Mouse (Mus musculus) heart, postnatal 0 days (tissue): Measurements from ENCODE around the gene Jakmip3. TPM values are rescaled to one million over a fixed set of nuclear protein-coding genes. Genes with fewer than 3 reads are reported as not detected.

ENCODE experiments used
- ATAC-seq: fragments of 200-750 bp; cut with Nextera tagmentation; 2 replicates; pipeline ENCODE4 v1.8.0; 2017; ENCODE audit warnings: low read depth, moderate number of reproducible peaks, moderate library complexity; ENCODE audit not compliant: insufficient read depth
- DNase-seq: peaks from one replicate; pipeline ENCODE4 v3.0.0-alpha.2; 2016; ENCODE audit warnings: low spot score
- H3K27ac ChIP-seq: fragments of 300-500 bp; sonication (generic); 2 replicates; pipeline ENCODE4 v1.5.1; 2014; ENCODE audit warnings: low read depth, mild to moderate bottlenecking
- H3K27me3 ChIP-seq: fragments of 300-500 bp; sonication (generic); 2 replicates; pipeline ENCODE4 v1.6.1; 2014; ENCODE audit warnings: low read length, mixed read lengths; ENCODE audit not compliant: control insufficient read depth, insufficient read depth
- H3K36me3 ChIP-seq: fragments of 300-500 bp; sonication (generic); replicated peaks from 2 replicates; pipeline ENCODE4 v1.6.1; 2014; ENCODE audit warnings: low read length, mixed read lengths; ENCODE audit not compliant: control insufficient read depth, insufficient read depth
- H3K4me1 ChIP-seq: fragments of 300-500 bp; sonication (generic); 2 replicates; pipeline ENCODE4 v1.6.1; 2014; ENCODE audit warnings: antibody characterized with exemption; ENCODE audit not compliant: control insufficient read depth, insufficient read depth
- H3K4me2 ChIP-seq: fragments of 300-500 bp; sonication (generic); 2 replicates; pipeline ENCODE4 v1.6.1; 2014; ENCODE audit warnings: low read depth, mild to moderate bottlenecking, low read length, moderate library complexity
- H3K4me3 ChIP-seq: fragments of 300-500 bp; sonication (generic); 2 replicates; pipeline ENCODE4 v1.5.1; 2014; ENCODE audit warnings: low read depth, low read length
- H3K9ac ChIP-seq: fragments of 300-500 bp; sonication (generic); replicated peaks from 2 replicates; pipeline ENCODE4 v1.6.1; 2014; ENCODE audit warnings: low read depth, low read length, mixed read lengths
- H3K9me3 ChIP-seq: fragments of 300-500 bp; sonication (generic); replicated peaks from 2 replicates; pipeline ENCODE4 v1.6.1; 2016; ENCODE audit warnings: low read length; ENCODE audit not compliant: control insufficient read depth
- CTCF ChIP-seq: IDR thresholded peaks from 2 replicates; pipeline ENCODE4 v1.5.1; 2016; ENCODE audit warnings: antibody characterized with exemption, control low read depth, low read depth
- EP300 ChIP-seq: IDR thresholded peaks from 2 replicates; pipeline ENCODE4 v1.6.1; 2016; ENCODE audit warnings: antibody characterized with exemption, low read depth
- WGBS: fragments of 180-500 bp; shearing (Covaris S2); extraction: QIAGEN DNeasy Blood & Tissue Kit; methylation state at CpG from one replicate; pipeline ENCODE4 v1.1.7; 2014; 5-methylcytosine and 5-hydroxymethylcytosine counted together
- polyA plus RNA-seq: library from polyadenylated mRNA; unstranded; fragments of >200 nt; fragmentation: Nextera tagmentation; extraction: Ambion mirVana; gene quantifications from 2 replicates; pipeline ENCODE4 v1.2.1, GENCODE M21; 2015
- total RNA-seq: library from RNA; depleted of rRNA; stranded (reverse); fragments of >200 nt; gene quantifications from 2 replicates; pipeline ENCODE4 v1.2.3, GENCODE M21; 2014; ENCODE audit warnings: low replicate concordance

The Jakmip3 gene
- total and polyA plus RNA-seq, 2 experiments from 2014 or later: not detected

- Histone ChIP-seq H3K4me3 (no peak overlapping the region), H3K27me3 (peaks cover 5% of the 10 kb centered on the region; the same call in 1 of the 2 replicates), H3K27ac (no peak overlapping the region), H3K9me3 (no peaks in the 10 kb centered on the region), H3K9ac (no peak overlapping the region), H3K36me3 (no peaks in the 10 kb centered on the region), H3K4me2 (no peak overlapping the region), H3K4me1 (no peaks in the 10 kb centered on the region)
- DNase-seq (no peak), ATAC-seq (no peak)
- WGBS: 61% methylated on average over 7 of the region's 7 CpGs
- TF ChIP-seq EP300 (no peak), CTCF (no peak)
Observed at GRCm38 (mm10) chr7:139009786-139010502, 69.4 kb downstream of the Jakmip3 start.

- Histone ChIP-seq H3K27ac (no peak overlapping the region), H3K4me2 (no peak overlapping the region), H3K4me1 (no peaks in the 10 kb centered on the region), H3K27me3 (peaks cover 5% of the 10 kb centered on the region; the same call in 1 of the 2 replicates), H3K9ac (no peak overlapping the region), H3K9me3 (no peaks in the 10 kb centered on the region), H3K36me3 (no peaks in the 10 kb centered on the region), H3K4me3 (no peak overlapping the region)
- ATAC-seq (no peak), DNase-seq (peak; percentile 30)
- WGBS: 39% methylated on average over 3 of the region's 3 CpGs
- TF ChIP-seq EP300: no peak
- TF ChIP-seq CTCF: peak; percentile 79
Observed at GRCm38 (mm10) chr7:139011027-139011426, 70.5 kb downstream of the Jakmip3 start.

GRCm38 (mm10) chr7:139011586-139011985 is 71.1 kb downstream of the Jakmip3 start:
- WGBS: 79% methylated on average over 2 of the region's 2 CpGs
- Histone ChIP-seq H3K27me3 (peaks cover 5% of the 10 kb centered on the region; the same call in 1 of the 2 replicates), H3K4me3 (no peak overlapping the region), H3K9me3 (no peaks in the 10 kb centered on the region), H3K9ac (no peak overlapping the region), H3K36me3 (no peaks in the 10 kb centered on the region), H3K4me1 (no peaks in the 10 kb centered on the region), H3K4me2 (no peak overlapping the region), H3K27ac (no peak overlapping the region)
- ATAC-seq: no peak
- TF ChIP-seq EP300 (no peak), CTCF (no peak)
- DNase-seq: no peak

- Histone ChIP-seq H3K4me2 (no peak overlapping the region), H3K27ac (no peak overlapping the region), H3K4me1 (no peaks in the 10 kb centered on the region), H3K4me3 (no peak overlapping the region), H3K36me3 (no peaks in the 10 kb centered on the region), H3K9ac (no peak overlapping the region), H3K9me3 (no peaks in the 10 kb centered on the region), H3K27me3 (peaks cover 5% of the 10 kb centered on the region; the same call in 1 of the 2 replicates)
- no peak for ATAC-seq
- WGBS: 75% methylated on average over 6 of the region's 6 CpGs
- DNase-seq: no peak
- no peak for TF ChIP-seq EP300
- no peak for TF ChIP-seq CTCF
Observed at GRCm38 (mm10) chr7:139012767-139013369, 72.3 kb downstream of the Jakmip3 start.

- DNase-seq (no peak), ATAC-seq (no peak)
- Histone ChIP-seq H3K27me3 (no peaks in the 10 kb centered on the region), H3K4me1 (no peaks in the 10 kb centered on the region), H3K9me3 (no peaks in the 10 kb centered on the region), H3K27ac (no peak overlapping the region), H3K4me3 (no peak overlapping the region), H3K9ac (no peak overlapping the region), H3K36me3 (no peaks in the 10 kb centered on the region), H3K4me2 (no peak overlapping the region)
- TF ChIP-seq EP300 (no peak), CTCF (no peak)
- 79% methylated on average over 6 of the region's 6 CpGs for WGBS
Observed at GRCm38 (mm10) chr7:139015143-139015542, 74.6 kb downstream of the Jakmip3 start.

- H3K9me3 ChIP-seq: no peaks in the 10 kb centered on the region
- TF ChIP-seq CTCF: no peak
- TF ChIP-seq EP300: no peak
- H3K4me2 ChIP-seq: no peak overlapping the region
- H3K4me1 ChIP-seq: no peaks in the 10 kb centered on the region
- no peak for DNase-seq
- no peak for ATAC-seq
- no peak overlapping the region for H3K27ac ChIP-seq
- 26% methylated on average over 11 of the region's 11 CpGs for WGBS
- H3K9ac ChIP-seq: no peak overlapping the region
- no peaks in the 10 kb centered on the region for H3K36me3 ChIP-seq
- no peaks in the 10 kb centered on the region for H3K27me3 ChIP-seq
- no peak overlapping the region for H3K4me3 ChIP-seq
Observed at GRCm38 (mm10) chr7:139016288-139016687, 75.8 kb downstream of the Jakmip3 start.
